Mouse (Mus musculus): Measurements from ENCODE around the gene Zfp697. TPM values are rescaled to one million over a fixed set of nuclear protein-coding genes. Genes with fewer than 3 reads are reported as not detected.
"Not testable (repeated sequence)": the region's sequence is repeated elsewhere in the genome, so short reads cannot be mapped to it uniquely, and the experiment has no call there.

The Zfp697 gene
- polyA plus RNA-seq, 1 experiment, result not detected

DNA sequence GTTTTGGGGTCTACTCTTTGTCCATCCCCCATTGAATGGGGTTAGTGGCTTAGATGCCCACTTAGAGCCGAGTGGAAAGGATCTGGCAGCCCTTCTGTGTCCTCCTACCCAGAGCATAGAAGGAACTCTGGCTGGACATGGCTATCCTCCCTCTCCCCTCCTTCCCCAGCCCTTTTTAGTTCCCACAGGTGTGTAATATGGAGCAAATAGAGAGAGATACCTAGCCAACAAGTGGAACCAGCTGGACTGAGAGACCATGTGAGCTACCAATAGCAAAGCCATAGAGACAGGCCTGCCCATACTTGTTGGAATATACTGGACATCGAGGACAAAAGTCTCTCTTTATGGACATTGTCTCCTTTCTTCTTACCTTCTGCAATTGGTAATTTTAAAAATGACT lies 185.5 kb downstream of the Zfp697 start:
- not testable (repeated sequence) for H3K27me3 ChIP-seq (ENCODE audit: control insufficient read depth); H3K9me3 ChIP-seq (ENCODE audit: control insufficient read depth, low read length); H3K4me3 ChIP-seq (replicated peaks); H3K36me3 ChIP-seq (ENCODE audit: control insufficient read depth); H3K4me1 ChIP-seq (ENCODE audit: control insufficient read depth)

DNA sequence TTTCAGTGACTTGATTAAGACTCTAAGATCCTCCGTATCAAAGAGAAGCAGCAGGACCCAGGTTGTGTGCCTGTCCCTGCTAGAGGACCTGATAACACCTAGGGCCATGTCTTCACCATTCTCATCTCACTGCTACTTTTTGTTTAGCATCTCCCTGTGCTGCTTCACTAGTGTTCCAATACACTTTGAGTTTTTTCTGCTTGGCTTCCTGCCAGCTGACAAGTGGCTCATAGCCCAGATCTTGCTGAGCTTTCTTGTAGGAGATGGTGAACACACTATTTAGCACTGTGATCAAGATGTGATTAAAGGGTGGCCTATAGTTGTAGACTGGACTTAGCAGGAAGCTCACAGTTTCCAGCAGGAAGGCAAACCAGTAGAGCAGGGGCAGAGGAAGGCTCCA lies 198.8 kb downstream of the Zfp697 start:
- not testable (repeated sequence) for H3K9me3 ChIP-seq (ENCODE audit: control insufficient read depth, low read length); H3K4me1 ChIP-seq (ENCODE audit: control insufficient read depth); H3K36me3 ChIP-seq (ENCODE audit: control insufficient read depth); H3K4me3 ChIP-seq (replicated peaks); H3K27me3 ChIP-seq (ENCODE audit: control insufficient read depth)

DNA sequence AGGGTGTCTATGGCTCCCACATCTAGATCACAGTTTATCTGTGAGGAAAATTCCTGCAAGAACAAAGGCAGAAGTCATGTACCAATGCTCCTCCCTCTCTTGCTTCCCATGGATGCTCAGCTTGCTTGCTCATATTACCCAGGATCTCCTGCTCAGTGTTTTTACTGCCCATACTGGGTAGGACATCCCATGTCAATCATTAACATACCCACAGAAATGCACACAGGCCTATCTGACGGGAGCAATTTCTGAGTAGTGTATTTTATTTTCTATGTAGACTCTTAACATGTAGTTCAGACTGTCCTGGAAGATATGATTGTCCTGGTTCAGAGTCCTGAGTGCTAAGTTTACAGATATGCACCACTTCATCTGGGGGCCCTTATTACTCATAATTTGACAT lies 199.9 kb downstream of the Zfp697 start:
- not testable (repeated sequence) for H3K9me3 ChIP-seq (ENCODE audit: control insufficient read depth, low read length); H3K4me1 ChIP-seq (ENCODE audit: control insufficient read depth); H3K27me3 ChIP-seq (ENCODE audit: control insufficient read depth); H3K36me3 ChIP-seq (ENCODE audit: control insufficient read depth); H3K4me3 ChIP-seq (replicated peaks)

DNA sequence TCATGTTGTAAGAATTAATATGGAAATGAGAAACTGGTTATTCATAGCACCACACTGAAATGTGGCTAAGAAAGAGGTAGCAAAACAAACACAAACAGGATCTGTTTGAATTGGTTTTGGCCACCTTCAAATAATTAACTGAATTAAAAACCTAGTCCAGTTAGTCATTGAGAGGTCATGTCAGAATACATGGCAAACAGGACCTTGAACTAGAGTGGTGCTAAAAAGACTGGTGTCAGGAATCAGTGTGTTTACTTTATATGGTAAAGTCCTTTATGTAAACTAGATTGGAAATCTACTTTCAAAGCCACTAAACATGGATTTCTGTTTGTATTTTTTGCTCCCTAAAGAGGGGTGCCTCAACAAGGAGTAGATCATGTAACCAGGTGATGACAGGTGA lies 200.4 kb downstream of the Zfp697 start:
- H3K36me3 ChIP-seq (ENCODE audit: control insufficient read depth); H3K4me3 ChIP-seq (replicated peaks); H3K27me3 ChIP-seq (ENCODE audit: control insufficient read depth); H3K9me3 ChIP-seq (ENCODE audit: control insufficient read depth, low read length); H3K4me1 ChIP-seq (ENCODE audit: control insufficient read depth): not testable (repeated sequence)

DNA sequence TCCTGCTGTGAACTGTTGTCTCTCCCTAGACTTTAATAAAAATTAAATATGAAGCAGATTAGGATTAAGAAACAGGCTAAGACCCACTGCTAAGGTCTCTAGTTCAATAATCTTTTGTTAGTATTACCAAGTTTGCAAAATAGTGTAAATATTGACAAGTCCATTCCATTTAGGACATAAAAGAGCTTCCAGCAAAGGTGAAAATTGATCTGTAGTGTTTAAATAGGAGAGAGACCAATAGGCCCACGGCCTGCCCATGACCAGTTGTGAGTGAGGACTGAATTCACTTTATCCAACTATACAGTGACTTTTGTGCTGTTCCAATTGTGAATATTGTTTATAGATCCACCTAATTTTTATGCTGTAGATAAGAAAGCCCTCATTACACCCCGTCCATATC lies 205.5 kb downstream of the Zfp697 start:
- no peak overlapping the region for H3K4me3 ChIP-seq (replicated peaks)
- H3K4me1 ChIP-seq (ENCODE audit: control insufficient read depth), result no peaks in the 10 kb centered on the region
- no peaks in the 10 kb centered on the region for H3K27me3 ChIP-seq (ENCODE audit: control insufficient read depth)
- TF ChIP-seq GATA1 (IDR thresholded peaks at IDR 0.05; ENCODE audit: low read length), result no peak
- TF ChIP-seq TAL1 (IDR thresholded peaks at IDR 0.05; ENCODE audit: low read length), result no peak
- no peaks in the 10 kb centered on the region for H3K36me3 ChIP-seq (ENCODE audit: control insufficient read depth)
- H3K9me3 ChIP-seq (ENCODE audit: control insufficient read depth, low read length), result no peaks in the 10 kb centered on the region

DNA sequence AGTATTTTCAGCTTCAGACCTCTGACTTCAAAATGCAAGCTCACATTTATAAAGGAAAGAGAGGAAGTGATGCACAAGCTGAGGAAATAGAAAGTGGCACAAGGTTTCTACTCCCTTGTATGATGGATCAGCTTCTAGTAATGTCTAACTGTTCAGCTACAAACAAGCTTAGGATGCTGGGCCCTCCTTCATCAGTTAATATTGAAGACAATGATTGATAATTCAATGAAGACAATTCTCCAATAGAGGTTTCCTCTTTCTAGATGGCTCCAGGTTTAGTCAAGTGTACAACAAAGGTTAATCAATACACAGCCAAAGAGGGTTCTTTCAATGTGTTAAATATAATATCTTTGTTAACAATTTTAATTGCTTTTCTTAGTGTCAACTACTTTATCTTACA lies 206.4 kb downstream of the Zfp697 start, which contains the start of gene Gm10681:
TSS of gene Gm10681 (minus strand) at position 101 of the 400 bp plus-strand sequence.
- no peak for TF ChIP-seq TAL1 (IDR thresholded peaks at IDR 0.05; ENCODE audit: low read length)
- no peak for TF ChIP-seq GATA1 (IDR thresholded peaks at IDR 0.05; ENCODE audit: low read length)
- H3K4me1 ChIP-seq (ENCODE audit: control insufficient read depth), result no peaks in the 10 kb centered on the region
- no peak within 1 kb of the TSS for H3K4me3 ChIP-seq (replicated peaks)
- H3K27me3 ChIP-seq (ENCODE audit: control insufficient read depth), result no peaks in the 10 kb centered on the region
- no peaks in the 10 kb centered on the region for H3K36me3 ChIP-seq (ENCODE audit: control insufficient read depth)
- peaks cover 1% of the 10 kb centered on the region for H3K9me3 ChIP-seq (ENCODE audit: control insufficient read depth, low read length)

DNA sequence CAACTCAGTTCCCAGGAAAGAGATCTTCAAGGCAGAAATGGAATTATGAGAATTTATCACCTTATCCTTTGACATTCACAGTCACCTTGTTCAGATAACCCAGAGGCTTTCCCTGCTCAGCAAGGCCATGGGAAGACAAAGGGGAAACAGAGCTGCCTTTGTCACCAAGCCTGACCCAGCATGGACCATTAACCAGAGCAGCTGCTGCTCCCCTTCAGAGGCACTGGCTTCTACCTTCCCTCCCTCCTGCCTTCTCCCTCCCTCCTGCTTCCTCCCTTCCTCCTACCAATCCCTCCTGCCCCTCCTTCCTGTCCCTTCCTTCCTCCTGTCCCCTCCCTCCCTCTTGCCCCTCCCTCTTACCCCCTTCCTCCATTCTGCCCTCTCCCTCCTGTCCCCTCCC lies 231.3 kb downstream of the Zfp697 start:
- H3K4me3 ChIP-seq (replicated peaks); H3K36me3 ChIP-seq (ENCODE audit: control insufficient read depth); H3K27me3 ChIP-seq (ENCODE audit: control insufficient read depth); H3K4me1 ChIP-seq (ENCODE audit: control insufficient read depth); H3K9me3 ChIP-seq (ENCODE audit: control insufficient read depth, low read length): not testable (repeated sequence)

DNA sequence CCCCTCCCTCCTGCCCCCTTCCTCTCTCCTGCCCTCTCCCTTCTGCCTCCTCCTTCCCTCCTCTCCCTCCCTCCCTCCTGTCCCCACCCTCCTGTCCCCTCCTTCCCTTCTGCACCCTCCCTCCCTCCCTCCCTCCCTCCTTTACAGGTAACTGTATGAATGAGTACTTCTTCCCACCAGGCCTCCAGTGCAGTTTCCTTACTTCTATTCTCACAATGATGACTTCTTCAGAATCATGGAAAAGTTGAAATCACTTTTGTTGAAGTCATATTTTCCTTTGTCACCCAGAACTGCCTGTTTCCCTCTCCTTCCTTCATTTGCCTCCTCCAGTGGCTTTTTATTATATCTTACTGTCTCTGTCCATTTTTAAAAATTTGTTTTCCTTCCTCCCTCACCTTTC lies 231.7 kb downstream of the Zfp697 start:
- H3K9me3 ChIP-seq (ENCODE audit: control insufficient read depth, low read length), result peaks cover 4% of the 10 kb centered on the region
- H3K4me3 ChIP-seq (replicated peaks), result no peak overlapping the region
- H3K4me1 ChIP-seq (ENCODE audit: control insufficient read depth), result no peaks in the 10 kb centered on the region
- no peaks in the 10 kb centered on the region for H3K36me3 ChIP-seq (ENCODE audit: control insufficient read depth)
- no peaks in the 10 kb centered on the region for H3K27me3 ChIP-seq (ENCODE audit: control insufficient read depth)
- TF ChIP-seq TAL1 (IDR thresholded peaks at IDR 0.05; ENCODE audit: low read length) (no peak), GATA1 (IDR thresholded peaks at IDR 0.05; ENCODE audit: low read length) (no peak)

DNA sequence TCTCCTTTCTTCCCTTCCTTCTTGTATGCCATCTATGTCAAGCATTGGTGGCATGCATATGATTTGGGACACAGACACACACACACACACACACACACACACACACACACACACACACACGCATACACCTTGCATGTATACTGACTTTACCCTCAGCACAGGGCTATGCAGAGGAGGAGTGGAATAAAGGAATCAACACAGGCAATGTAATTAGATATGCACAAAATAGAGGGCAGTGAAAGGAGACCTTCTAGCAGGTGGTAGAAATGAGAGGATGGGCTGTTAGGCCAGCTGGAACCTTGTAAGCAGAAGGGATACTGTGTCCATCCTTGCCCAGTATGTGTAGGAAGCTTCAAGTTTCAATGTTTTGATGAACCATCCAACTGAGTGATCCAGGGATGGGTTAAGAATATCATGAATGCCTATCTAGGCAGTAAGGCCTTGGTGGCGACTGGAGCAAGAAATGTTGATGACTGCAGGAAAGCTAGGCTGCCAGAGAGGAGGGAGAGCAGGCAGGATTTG lies 232.2 kb downstream of the Zfp697 start:
- H3K27me3 ChIP-seq (ENCODE audit: control insufficient read depth); H3K4me1 ChIP-seq (ENCODE audit: control insufficient read depth); H3K4me3 ChIP-seq (replicated peaks); H3K36me3 ChIP-seq (ENCODE audit: control insufficient read depth); H3K9me3 ChIP-seq (ENCODE audit: control insufficient read depth, low read length): not testable (repeated sequence)

DNA sequence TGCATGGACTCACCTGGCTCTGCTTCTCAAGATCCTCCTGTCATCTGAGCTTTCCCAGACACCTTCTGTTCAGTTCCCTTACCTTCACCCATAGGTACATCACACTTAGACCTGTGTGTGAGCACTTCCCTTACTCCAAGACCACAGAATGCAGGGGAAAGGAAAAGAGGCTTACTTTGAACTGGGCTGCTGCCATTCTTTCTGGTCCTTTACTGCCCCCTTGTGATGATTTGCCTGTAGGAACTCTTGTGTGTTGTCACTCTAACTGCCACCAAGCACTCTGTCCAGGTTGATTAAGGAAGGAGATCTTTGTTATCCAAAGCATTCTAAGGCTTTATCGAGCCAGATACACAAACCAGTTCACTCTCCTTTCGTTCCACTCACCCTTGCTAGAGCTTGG lies 234.0 kb downstream of the Zfp697 start:
- H3K4me1 ChIP-seq (ENCODE audit: control insufficient read depth); H3K36me3 ChIP-seq (ENCODE audit: control insufficient read depth); H3K9me3 ChIP-seq (ENCODE audit: control insufficient read depth, low read length); H3K27me3 ChIP-seq (ENCODE audit: control insufficient read depth); H3K4me3 ChIP-seq (replicated peaks): not testable (repeated sequence)

DNA sequence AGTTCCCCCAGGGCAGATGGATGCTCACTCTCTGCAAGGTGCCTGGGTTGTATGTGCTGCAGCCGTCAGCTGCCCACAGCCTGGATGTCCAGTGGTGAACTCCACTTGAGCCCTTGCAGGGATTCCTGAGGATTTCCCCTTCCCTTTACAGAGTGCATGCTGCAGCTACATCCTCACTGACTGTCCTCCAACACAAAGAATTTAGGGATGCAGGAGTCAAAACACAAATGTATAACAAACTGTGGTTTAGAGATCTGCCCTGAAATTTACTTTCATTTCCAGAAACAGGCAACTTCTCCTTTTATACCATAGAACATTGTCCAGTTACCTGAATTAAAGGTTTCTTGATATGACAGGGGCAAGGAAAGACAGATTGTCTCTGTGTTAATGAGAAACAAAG lies 234.5 kb downstream of the Zfp697 start:
- H3K36me3 ChIP-seq (ENCODE audit: control insufficient read depth); H3K4me1 ChIP-seq (ENCODE audit: control insufficient read depth); H3K9me3 ChIP-seq (ENCODE audit: control insufficient read depth, low read length); H3K4me3 ChIP-seq (replicated peaks); H3K27me3 ChIP-seq (ENCODE audit: control insufficient read depth): not testable (repeated sequence)

Measured in erythroblast, embryonic 14.5 days (primary cell).